Mouse (Mus musculus): ENCODE results near the gene Bicd2.

Gene Bicd2

DNA sequence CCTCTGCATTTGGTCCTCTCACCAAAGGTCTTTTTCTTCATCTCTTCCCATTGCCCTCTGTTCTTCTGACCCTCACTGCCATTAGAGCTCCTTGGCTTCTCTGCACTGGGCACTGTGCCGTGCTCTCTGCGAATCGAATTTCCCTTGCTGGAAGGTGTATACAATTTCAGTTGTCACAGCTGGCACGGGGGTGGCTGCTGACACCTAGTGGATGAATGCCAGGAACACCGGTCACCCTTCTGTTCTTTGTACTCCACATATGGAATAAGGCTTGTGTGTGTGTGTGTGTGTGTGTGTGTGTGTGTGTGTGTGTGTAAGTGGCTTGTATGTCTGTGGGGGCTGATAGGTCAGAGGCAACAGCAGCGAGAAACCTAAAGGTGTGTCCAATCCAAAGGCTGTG is 58.8 kb downstream of the Bicd2 start:
- peak; percentile 23 to 25 for DNase-seq (ENCODE audit: low spot score in 2 of 2)

- peak; percentile 71 for DNase-seq (ENCODE audit: low spot score in 2 of 2)
Measured at GRCm38 (mm10) chr13:49402628-49403027, 61.2 kb downstream of the Bicd2 start.

- no peak for DNase-seq (ENCODE audit: low spot score in 2 of 2)
Measured at GRCm38 (mm10) chr13:49407795-49408194, 66.4 kb downstream of the Bicd2 start.

GRCm38 (mm10) chr13:49420754-49421605 is 79.6 kb downstream of the Bicd2 start, which contains the start of gene Ippk:
Ippk (plus strand) TSS chr13:49421249.
- peak; percentile 97 to 98 for DNase-seq (ENCODE audit: low spot score in 2 of 2)

DNA sequence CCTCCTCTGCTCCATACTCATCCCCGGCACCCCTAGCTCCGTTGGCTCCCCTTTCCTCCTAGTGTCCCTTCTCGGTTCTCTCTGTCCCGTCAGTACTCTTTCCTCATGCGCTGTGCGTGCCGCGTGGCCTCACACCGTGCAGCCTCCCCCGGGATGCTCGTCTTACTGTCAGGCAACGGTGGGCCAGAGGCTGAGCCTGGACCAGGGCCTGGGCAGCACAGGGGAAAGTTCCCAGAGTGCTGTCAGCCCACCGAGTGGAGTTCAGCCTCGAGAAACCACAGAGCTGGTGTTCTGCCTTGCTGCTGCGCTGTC is 80.2 kb downstream of the Bicd2 start:
- DNase-seq (ENCODE audit: low spot score in 2 of 2) = no peak

- no peak for DNase-seq (ENCODE audit: low spot score in 2 of 2)
Measured at GRCm38 (mm10) chr13:49421959-49422358, 80.6 kb downstream of the Bicd2 start.

DNA sequence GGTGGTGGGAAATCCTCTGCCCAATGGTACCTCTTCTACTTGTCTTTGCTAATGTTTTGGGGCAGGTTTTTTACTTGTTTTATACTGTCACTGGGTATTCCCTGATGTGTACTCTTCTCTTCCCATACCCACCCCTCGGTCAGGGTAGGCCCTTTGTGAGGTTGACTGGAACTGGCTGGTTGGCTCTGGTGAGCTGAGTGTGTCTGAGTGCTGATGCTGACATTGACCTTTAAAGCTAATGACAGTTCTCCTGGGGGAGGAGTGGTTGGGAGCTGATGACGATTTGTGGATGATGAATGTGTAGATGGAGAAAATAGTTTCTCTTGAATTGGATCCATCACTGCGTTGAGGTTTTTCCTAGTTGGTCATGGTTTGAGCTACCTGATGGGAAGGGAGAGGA is 85.4 kb downstream of the Bicd2 start:
- DNase-seq (ENCODE audit: low spot score in 2 of 2) = no peak

DNA sequence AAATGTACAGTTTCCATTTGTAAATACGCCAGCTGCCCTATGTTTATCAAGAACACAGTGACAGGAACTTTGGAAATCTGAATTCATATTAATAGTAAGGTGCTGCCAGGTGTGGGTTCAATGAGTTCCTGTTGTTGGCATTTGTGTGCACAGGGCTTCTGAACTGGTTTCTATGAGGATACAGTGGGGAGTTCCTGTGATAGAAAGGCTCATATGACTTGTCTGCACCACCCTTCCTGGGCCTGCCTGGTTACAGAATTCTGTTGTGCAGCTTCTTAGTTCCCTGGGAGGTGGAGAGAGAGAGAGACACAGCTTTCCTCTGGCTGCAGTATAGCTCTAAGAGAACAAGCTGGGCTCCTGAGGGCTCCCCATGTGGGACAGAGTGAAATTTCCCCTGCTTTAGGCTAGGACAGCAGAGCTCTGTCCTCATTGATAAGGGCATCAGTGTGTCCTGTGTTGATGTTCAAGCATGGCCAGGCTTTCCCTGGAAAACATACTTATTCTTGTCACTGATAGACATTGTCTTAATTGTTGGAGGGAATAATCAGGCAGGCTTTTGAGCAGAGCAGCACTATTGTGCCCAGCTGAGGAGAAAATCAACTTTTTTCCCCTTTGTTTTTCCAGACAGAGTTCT is 86.8 kb downstream of the Bicd2 start:
- no peak for DNase-seq (ENCODE audit: low spot score in 2 of 2)

GRCm38 (mm10) chr13:49430529-49430928 is 89.1 kb downstream of the Bicd2 start:
- DNase-seq (ENCODE audit: low spot score in 2 of 2) = no peak

GRCm38 (mm10) chr13:49433268-49434029 is 92.1 kb downstream of the Bicd2 start:
- no peak for DNase-seq (ENCODE audit: low spot score in 2 of 2)

DNA sequence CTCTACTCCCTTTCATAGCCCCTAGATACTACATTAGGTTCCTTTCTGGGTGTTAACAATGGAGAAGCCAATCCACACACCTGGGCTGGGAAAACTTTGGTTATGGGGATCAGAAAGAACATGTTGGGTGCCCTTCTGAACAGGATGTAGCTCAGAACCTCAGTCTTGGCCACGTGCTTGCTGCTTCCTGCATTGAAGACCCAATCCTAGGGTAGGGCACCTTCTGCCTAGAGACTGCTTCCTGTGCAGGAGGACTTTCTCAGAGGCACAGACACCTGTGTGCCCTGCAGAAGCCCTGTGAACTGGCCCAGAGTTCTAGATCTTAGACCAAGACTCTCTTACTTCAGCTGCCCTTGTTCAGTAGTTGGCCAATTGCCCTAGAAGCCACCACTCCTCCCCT is 94.4 kb downstream of the Bicd2 start:
- DNase-seq (ENCODE audit: low spot score in 2 of 2) = no peak

DNA sequence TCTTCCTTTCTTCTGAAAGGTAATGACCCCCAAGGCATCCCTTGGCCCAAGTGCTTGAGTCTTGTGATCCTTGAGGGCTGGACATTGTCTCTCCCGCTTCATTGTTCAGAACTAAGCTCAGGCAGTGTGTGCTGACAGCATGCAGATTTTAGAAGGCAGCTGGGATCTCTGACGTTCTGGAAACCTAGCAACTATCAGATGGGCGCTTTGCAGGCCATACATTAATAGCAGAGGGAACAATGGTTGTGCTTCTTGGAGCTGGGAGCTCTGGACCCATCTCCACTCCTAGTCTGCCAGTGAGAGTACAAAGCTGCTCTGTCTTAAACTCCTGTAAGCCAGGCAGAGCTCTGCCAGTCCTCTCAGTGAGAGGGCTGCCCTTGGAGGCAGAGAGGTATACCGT is 94.8 kb downstream of the Bicd2 start:
- no peak for DNase-seq (ENCODE audit: low spot score in 2 of 2)

Measured in urinary bladder, postnatal 36 days (tissue).